Mouse (Mus musculus): ENCODE measurements around the gene Enthd1. TPM values are rescaled to one million over a fixed set of nuclear protein-coding genes. Genes with fewer than 3 reads are reported as not detected.

The Enthd1 gene
- total and polyA plus RNA-seq, 2 experiments from 2014 or later: not detected

DNA sequence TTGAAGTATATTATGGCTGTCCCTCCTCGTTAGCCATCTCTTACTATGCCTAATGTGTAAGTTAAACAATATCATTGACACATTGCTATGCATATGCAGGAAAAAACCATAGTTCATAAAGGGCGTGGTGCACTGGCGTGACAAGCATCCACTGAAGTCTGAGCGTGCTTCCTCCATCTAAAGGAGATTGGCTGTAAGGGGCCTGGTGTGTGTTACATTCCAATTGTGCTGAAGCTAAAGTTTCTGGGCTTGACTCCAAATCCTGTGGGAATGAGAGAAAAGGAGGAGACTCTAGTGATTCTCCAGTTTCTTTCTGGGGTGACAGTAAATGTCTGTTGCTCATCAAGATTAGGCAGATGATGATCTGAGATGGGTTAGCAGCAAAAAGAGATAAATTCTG lies 2.8 kb upstream of the Enthd1 start:
- 43% methylated on average over 4 of the region's 4 CpGs for WGBS
- H3K4me2 ChIP-seq (ENCODE audit: low read depth, low read length): no peak overlapping the region

DNA sequence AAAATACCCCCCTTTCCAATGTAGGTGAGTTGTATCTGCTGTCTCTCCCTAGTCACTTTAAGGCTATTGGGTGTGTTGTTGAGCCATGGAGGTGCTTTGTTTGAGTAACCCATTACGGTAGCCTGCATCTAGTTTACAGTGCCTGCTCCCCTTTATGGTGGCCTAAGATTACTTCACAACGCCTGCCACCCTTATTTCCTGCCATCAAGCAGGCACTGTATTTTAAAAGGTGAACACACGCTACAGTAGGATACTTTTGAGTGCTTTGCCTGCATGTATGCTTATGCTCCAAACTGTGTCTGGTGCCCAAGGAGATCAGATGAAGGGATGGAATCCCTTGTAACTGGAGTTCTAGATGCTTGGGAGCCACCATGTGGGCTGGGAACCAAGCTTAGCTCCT lies 2.2 kb upstream of the Enthd1 start:
- no peak overlapping the region; the same call in 1 of the 2 replicates for H3K27ac ChIP-seq (ENCODE audit: low read depth)
- H3K9me3 ChIP-seq (replicated peaks; ENCODE audit: control insufficient read depth, low read length): no peaks in the 10 kb centered on the region
- TF ChIP-seq EP300 (IDR thresholded peaks at IDR 0.05; ENCODE audit: low read depth) (no peak), CTCF (IDR thresholded peaks at IDR 0.05; ENCODE audit: low read depth) (no peak)
- DNase-seq (ENCODE audit: low spot score) (no peak), ATAC-seq (ENCODE audit: insufficient read depth, low read depth) (no peak)
- no peak overlapping the region for H3K9ac ChIP-seq (replicated peaks; ENCODE audit: low read depth, low read length)
- H3K4me3 ChIP-seq (ENCODE audit: low read depth, low read length): no peak overlapping the region
- H3K4me1 ChIP-seq (ENCODE audit: control insufficient read depth, insufficient read depth): no peaks in the 10 kb centered on the region
- no peaks in the 10 kb centered on the region for H3K36me3 ChIP-seq (replicated peaks; ENCODE audit: control insufficient read depth, insufficient read depth, low read length)
- 0 out of 2 replicates have a peak, but pooled peaks cover 8% of the 10 kb centered on the region for H3K27me3 ChIP-seq (ENCODE audit: control insufficient read depth, insufficient read depth, low read length)
- WGBS: 73% methylated on average over 3 of the region's 3 CpGs
- H3K4me2 ChIP-seq (ENCODE audit: low read depth, low read length): no peak overlapping the region

More for the DNA sequence above, 2.8 kb upstream of the Enthd1 start:
- Histone ChIP-seq H3K27ac (ENCODE audit: low read depth) (no peak overlapping the region; the same call in 1 of the 2 replicates), H3K4me1 (ENCODE audit: control insufficient read depth, insufficient read depth) (no peaks in the 10 kb centered on the region), H3K36me3 (replicated peaks; ENCODE audit: control insufficient read depth, insufficient read depth, low read length) (no peaks in the 10 kb centered on the region), H3K27me3 (ENCODE audit: control insufficient read depth, insufficient read depth, low read length) (0 out of 2 replicates have a peak, but pooled peaks cover 12% of the 10 kb centered on the region), H3K9me3 (replicated peaks; ENCODE audit: control insufficient read depth, low read length) (no peaks in the 10 kb centered on the region), H3K4me3 (ENCODE audit: low read depth, low read length) (no peak overlapping the region), H3K9ac (replicated peaks; ENCODE audit: low read depth, low read length) (no peak overlapping the region)
- ATAC-seq (ENCODE audit: insufficient read depth, low read depth) (no peak), DNase-seq (ENCODE audit: low spot score) (no peak)
- TF ChIP-seq EP300 (IDR thresholded peaks at IDR 0.05; ENCODE audit: low read depth) (no peak), CTCF (IDR thresholded peaks at IDR 0.05; ENCODE audit: low read depth) (no peak)

GRCm38 (mm10) chr15:80566696-80567095 lies 1.7 kb upstream of the Enthd1 start:
- no peak for ATAC-seq (ENCODE audit: insufficient read depth, low read depth)
- DNase-seq (ENCODE audit: low spot score): no peak
- Histone ChIP-seq H3K9ac (replicated peaks; ENCODE audit: low read depth, low read length) (no peak overlapping the region), H3K36me3 (replicated peaks; ENCODE audit: control insufficient read depth, insufficient read depth, low read length) (no peaks in the 10 kb centered on the region), H3K4me1 (ENCODE audit: control insufficient read depth, insufficient read depth) (no peaks in the 10 kb centered on the region), H3K27me3 (ENCODE audit: control insufficient read depth, insufficient read depth, low read length) (0 out of 2 replicates have a peak, but pooled peaks cover 5% of the 10 kb centered on the region), H3K9me3 (replicated peaks; ENCODE audit: control insufficient read depth, low read length) (no peaks in the 10 kb centered on the region), H3K4me2 (ENCODE audit: low read depth, low read length) (no peak overlapping the region), H3K27ac (ENCODE audit: low read depth) (no peak overlapping the region), H3K4me3 (ENCODE audit: low read depth, low read length) (no peak overlapping the region)
- no peak for TF ChIP-seq EP300 (IDR thresholded peaks at IDR 0.05; ENCODE audit: low read depth)
- TF ChIP-seq CTCF (IDR thresholded peaks at IDR 0.05; ENCODE audit: low read depth): no peak
- WGBS: 86% methylated on average over 6 of the region's 6 CpGs

DNA sequence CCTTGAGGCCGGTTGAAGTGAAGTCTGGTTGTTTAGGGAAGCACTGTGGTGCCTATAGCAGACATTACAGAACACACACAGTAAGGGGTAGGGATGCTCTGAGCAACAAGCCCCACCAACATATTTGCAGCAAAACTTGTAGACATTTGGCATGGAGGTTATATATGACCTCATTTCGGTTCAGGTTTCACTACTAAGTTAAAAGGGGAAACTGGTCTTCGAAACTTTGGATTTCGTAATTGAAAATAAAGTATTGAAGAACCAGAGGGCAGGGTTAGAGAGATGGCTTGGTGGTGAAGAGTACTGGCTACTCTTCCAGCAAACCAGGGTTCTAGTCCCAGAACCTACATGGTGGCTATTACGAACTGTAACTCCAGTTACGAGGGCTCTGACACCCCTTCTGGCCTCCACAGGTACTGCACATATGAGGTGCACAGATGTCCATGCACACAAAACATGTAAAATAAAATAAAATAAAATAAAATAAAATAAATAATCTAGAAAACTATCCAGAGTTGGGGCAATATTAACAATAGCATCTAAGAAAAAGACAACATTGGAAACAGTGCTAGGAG lies 1.2 kb downstream of the Enthd1 start:
- Histone ChIP-seq H3K27ac (ENCODE audit: low read depth) (no peak overlapping the region), H3K4me2 (ENCODE audit: low read depth, low read length) (no peak overlapping the region), H3K27me3 (ENCODE audit: control insufficient read depth, insufficient read depth, low read length) (0 out of 2 replicates have a peak, but pooled peaks cover 6% of the 10 kb centered on the region), H3K4me1 (ENCODE audit: control insufficient read depth, insufficient read depth) (no peaks in the 10 kb centered on the region), H3K9me3 (replicated peaks; ENCODE audit: control insufficient read depth, low read length) (no peaks in the 10 kb centered on the region), H3K9ac (replicated peaks; ENCODE audit: low read depth, low read length) (no peak overlapping the region), H3K4me3 (ENCODE audit: low read depth, low read length) (no peak overlapping the region), H3K36me3 (replicated peaks; ENCODE audit: control insufficient read depth, insufficient read depth, low read length) (no peaks in the 10 kb centered on the region)
- DNase-seq (ENCODE audit: low spot score) (no peak), ATAC-seq (ENCODE audit: insufficient read depth, low read depth) (no peak)
- TF ChIP-seq CTCF (IDR thresholded peaks at IDR 0.05; ENCODE audit: low read depth): no peak
- no peak for TF ChIP-seq EP300 (IDR thresholded peaks at IDR 0.05; ENCODE audit: low read depth)
- 88% methylated on average over 6 of the region's 6 CpGs for WGBS

DNA sequence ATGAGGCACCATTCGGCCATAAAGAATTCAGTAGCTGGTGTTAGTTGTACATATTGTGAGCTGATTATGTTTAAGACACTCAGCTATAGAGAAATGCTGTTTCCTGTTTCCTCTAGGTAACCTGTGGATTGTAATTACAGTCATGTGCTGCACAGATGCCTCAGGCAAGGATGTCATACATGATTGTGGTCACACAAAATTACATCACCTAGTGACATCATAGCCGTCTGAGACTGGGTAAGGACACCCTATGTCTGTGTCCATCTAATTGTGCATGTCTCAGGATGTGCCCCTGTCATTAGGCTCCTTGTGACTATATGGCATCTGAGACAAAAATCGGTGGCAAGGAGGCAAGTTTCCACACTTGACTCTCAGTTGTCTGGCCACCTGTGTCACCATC lies 2.5 kb downstream of the Enthd1 start:
- no peak for DNase-seq (ENCODE audit: low spot score)
- no peaks in the 10 kb centered on the region for H3K4me1 ChIP-seq (ENCODE audit: control insufficient read depth, insufficient read depth)
- no peaks in the 10 kb centered on the region for H3K36me3 ChIP-seq (replicated peaks; ENCODE audit: control insufficient read depth, insufficient read depth, low read length)
- no peak overlapping the region for H3K4me2 ChIP-seq (ENCODE audit: low read depth, low read length)
- no peak overlapping the region for H3K9ac ChIP-seq (replicated peaks; ENCODE audit: low read depth, low read length)
- 71% methylated on average over 3 of the region's 3 CpGs for WGBS
- no peak overlapping the region for H3K4me3 ChIP-seq (ENCODE audit: low read depth, low read length)
- no peaks in the 10 kb centered on the region for H3K9me3 ChIP-seq (replicated peaks; ENCODE audit: control insufficient read depth, low read length)
- no peak for ATAC-seq (ENCODE audit: insufficient read depth, low read depth)
- no peak overlapping the region for H3K27ac ChIP-seq (ENCODE audit: low read depth)
- TF ChIP-seq EP300 (IDR thresholded peaks at IDR 0.05; ENCODE audit: low read depth) (no peak), CTCF (IDR thresholded peaks at IDR 0.05; ENCODE audit: low read depth) (no peak)
- H3K27me3 ChIP-seq (ENCODE audit: control insufficient read depth, insufficient read depth, low read length): 0 out of 2 replicates have a peak, but pooled peaks cover 5% of the 10 kb centered on the region

Data from heart, postnatal 0 days (tissue).